Mouse (Mus musculus) olfactory bulb, adult 2 months (tissue): ENCODE results near the gene Pde12.

Experiments used
- CTCF ChIP-seq: fragments of 200-500 bp; IDR thresholded peaks from 2 replicates; pipeline ENCODE4 v1.5.1; 2012; ENCODE audit warnings: low read depth, mild to moderate bottlenecking, low read length, moderate library complexity; ENCODE audit not compliant: insufficient read depth
- POLR2A ChIP-seq: fragments of 200-500 bp; IDR thresholded peaks from 2 replicates; pipeline ENCODE4 v1.6.1; 2012; ENCODE audit warnings: mild to moderate bottlenecking, low read depth, low read length, moderate library complexity; ENCODE audit not compliant: insufficient read depth

DNA sequence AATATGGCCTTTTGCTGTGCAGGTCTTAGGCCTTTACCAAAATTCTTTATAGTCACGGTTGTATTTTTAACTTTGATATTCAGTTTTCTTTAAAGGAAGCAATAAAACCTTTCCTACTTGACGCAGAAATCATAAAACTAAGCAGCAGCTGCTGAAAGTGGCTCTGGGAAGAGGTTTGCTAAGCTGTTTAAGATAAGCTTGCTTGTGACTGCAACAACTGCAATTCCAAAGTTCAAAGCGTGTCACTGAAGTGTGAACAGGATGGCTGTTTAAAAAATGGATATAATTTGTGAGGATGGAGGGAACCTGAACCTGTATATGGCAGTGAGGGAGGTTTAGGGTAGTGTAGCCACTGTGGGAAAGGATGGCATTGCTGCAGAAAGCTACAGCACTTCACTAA is 7.7 kb downstream of the Pde12 start:
- TF ChIP-seq CTCF (no peak), POLR2A (no peak)
